Mouse (Mus musculus) E14TG2a.4 (cell line): ENCODE results near the gene 4931428L18Rik.

ENCODE experiments used
- CTCF ChIP-seq: conservative IDR thresholded peaks from 2 replicates; pipeline ENCODE4 v1.5.1; 2014; ENCODE audit warnings: low read length
- NANOG ChIP-seq: IDR thresholded peaks from 2 replicates; pipeline ENCODE4 v1.6.1; 2014; ENCODE audit warnings: borderline replicate concordance, low read length, mixed read lengths
- POU5F1 ChIP-seq: IDR thresholded peaks from 2 replicates; pipeline ENCODE4 v1.6.1; 2014; ENCODE audit warnings: low read length, borderline replicate concordance

DNA sequence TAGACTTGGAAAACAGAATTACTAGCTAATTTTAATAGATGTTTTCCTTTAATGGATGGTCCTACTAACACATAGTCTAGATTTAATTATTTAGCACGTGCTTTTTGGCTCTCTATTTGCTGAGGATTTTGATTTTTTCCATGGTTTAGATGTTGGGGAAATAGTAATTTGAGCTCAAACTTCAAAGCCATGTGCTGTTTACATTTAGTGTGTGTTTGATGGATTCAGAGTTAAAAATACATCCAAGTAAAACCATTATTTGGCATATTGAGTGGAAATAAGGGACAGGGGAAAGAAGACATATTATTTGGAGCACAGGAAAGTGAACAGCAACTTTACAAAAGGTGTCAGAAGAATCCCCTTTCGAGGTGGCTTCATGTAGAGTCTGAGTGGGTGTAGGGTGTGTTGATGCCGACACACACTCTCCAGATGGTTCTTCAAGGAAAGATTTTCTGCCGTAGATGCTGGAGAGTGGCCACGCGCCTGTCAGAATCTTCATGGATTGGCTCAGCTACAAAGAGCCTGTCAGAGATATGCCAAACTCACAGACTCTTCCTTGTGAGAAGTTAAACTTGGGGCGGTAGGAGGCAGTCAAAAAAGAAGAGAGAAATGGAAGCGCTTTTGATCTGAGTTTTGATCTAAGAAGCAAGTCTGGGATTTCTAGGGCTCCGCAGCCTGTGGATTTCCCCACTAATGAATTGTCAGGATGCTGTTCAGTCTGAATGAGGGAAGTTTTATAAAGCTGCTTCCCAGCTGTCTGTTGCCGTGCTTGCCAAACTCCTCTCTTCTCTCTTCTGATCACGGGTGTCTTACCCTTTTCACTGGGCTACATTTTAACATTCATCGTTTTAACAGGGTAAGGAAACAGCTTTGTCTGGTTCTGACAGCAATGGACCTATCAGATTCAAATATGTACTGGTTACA, 157.4 kb downstream of the 4931428L18Rik start:
- TF ChIP-seq CTCF (no peak), POU5F1 (no peak), NANOG (no peak)
